Mouse (Mus musculus) urinary bladder, adult 2 months (tissue): ENCODE measurements around the gene Wdr11. TPM values are rescaled to one million over a fixed set of nuclear protein-coding genes. Genes with fewer than 3 reads are reported as not detected.
A peak's percentile ranks its signal among the peaks of the same experiment; 100 is the strongest.

Experiments
- DNase-seq: peaks from one replicate; pipeline ENCODE4 v3.0.0; 2022; ENCODE audit warnings: low spot score
- polyA plus RNA-seq: library from polyadenylated mRNA; depleted of rRNA; stranded (reverse); fragments of >200 nt; gene quantifications from 2 replicates; pipeline ENCODE4 v1.2.3, GENCODE M21; 2012; rRNA removed

Gene Wdr11
- polyA plus RNA-seq = 28.3 TPM in 2 replicates

DNA sequence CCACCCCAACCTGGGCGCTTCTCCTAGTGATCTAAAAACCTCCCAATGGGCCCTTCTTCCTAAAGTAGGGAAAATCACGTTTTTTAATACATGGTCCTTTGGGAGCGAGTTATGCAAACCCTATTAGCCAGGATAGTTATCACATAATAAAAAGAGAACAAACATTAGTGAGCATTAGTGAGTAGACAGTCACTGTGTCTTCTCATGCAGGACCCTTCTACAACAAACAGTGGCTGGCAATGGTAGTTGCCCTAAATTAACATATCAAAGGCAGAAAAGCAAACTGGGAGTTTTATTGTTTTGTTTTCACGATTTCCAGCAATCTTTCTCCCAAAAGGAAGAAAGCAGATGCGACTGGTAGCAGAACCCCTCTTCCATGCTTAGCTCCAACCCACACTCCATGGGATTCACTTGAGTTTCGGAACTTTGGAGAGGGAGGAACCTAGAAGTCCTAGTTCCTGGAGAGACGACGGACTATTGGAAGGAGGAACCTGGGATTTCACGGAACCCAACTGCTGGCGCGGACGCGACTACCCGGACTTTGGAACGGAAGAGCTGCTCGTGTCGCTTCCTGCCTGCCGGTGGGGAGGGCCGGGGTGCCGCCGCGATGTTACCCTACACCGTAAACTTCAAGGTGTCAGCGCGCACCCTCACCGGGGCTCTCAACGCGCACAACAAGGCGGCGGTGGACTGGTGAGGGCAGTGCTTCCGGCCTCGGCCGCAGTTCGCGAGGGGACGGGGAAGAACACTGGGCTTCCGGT is at the start of gene Wdr11:
Gene Wdr11, plus strand, starts transcription at position 493 of the 761 bp plus-strand sequence.
- peak; percentile 73 for DNase-seq

DNA sequence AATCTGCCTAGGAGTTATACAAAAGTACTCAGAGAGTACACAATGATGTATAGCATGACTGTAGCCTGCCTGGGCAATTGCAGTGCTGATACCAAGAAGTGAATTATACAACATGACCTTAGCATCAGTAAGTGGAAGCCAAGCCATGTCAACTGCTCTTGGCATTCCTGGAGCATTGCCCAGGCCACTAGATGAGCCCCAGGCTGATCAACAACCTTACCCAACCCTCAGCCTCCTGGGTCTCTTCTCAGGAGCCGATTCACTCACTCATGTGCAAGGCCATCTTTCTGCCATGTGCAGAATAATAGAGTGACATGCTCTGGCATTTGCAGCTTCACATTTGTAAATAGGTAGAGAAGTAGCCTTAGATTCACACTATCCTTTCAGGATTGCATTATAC is 24.1 kb upstream of the Wdr11 start:
- DNase-seq = no peak

DNA sequence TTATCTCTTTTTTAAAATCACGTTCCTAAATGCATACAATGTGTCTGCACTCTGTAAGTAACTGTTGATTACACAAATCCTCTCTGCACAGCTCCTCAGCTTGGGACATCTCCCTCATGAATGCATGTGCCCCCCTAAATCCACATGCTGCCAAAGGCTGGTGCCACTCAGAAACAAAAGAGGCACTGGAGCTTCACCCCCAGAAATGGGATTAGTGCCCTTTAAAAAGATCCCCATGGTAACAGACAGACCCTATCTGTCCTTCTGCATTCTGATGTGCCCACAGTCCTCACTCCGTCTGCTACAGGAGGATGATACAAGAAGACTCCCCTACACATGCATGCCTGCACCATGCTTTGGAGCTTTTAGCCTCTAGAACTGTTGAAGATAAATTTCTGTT is 23.3 kb upstream of the Wdr11 start:
- no peak for DNase-seq

DNA sequence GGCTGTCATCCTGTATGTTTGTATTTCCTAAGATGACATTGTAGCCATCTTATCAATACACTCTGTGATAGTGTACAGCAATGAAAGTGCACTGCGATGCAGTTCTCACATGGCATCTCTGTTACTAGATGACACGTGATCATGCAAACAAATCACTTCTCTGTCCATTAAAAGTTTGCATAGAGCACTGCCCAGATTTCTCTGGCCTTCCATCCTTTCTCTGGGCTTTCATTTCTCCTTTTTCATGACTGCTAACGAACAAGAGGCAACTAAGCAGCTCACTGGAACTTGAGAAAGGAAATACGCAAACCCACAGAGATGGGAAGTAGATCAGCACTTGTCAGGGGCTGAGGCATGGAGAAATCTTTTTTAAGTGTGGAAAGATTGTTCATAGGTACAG is 17.2 kb upstream of the Wdr11 start:
- DNase-seq = no peak

DNA sequence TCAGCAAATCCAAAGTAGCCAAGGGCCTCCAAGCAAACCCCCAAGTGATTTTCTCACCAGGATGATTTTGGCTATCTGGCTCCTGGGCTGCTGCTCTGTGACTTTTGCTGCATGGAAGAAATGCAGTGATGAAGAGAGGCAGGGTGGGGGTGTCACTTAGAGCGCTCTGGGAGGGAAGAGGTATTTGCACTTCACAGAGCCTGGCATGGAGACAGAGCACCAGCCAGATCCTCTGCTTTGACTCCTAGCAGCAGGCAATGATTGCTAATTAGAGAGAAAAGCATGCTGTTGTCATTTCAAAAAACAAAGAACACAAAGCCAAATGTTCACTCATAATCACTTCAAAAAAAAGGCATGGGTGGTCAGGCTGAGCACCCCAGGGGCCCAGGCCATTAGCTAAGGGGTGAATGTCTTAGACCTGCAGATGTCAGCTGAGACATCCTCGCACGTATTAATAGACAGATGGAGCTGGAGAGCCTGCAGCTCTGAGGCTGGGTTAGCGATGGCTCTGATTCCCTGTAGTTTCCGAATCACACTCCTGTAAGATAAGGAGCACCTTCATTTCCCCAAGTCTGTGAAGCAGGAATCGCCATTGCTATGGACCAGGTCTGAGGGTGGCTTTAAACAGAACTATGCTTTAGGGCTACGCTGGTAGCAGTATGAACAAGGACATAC is 16.4 kb upstream of the Wdr11 start:
- no peak for DNase-seq

DNA sequence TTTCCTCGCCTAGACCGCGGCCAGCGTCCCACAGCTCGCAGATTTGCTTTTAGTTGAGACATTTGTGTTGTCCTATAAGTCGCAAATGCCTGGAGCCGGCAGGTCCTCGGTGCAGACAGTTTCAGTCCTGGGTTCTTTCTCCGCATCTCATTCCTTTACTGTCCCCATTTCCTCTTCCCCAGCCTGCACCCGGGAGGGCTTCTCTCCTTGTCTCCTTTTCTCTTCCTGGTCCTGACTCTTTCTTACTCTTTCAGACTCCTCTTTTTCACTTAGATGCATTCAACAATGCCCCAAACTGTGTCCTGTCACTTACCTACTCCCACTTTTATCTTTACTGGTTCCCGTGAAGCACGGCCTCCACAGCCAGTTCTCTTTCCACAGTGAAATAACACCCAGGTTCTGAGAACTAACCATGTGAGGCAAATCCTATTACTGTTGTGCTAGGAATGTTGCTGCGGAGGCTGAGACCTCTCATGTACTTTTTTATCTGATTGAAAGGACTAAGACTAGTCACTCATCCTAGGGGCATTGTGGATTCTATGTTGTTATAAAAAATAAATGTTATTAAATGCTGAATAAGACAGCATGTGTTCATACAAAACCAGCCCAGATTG is 576 bp downstream of the Wdr11 start:
- no peak for DNase-seq

DNA sequence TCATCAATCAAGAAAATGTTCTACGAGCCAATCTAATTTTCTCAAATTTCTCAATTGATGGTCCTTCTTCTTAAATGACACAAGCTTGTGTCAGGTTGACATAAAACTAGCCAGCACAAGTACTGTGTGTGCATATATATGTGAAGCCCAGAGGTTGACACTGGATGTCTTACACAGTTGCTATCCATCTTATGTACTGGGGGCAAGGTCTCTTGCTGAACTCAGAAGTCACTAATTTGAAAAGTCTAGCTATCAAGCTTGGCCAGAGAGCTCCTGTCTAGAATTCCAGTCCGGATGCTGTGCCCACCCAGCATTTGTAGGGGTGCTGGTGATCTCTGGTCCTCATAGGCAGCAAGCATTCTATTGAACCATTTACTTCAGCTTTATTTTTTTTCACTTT is 5.5 kb downstream of the Wdr11 start:
- DNase-seq = no peak

DNA sequence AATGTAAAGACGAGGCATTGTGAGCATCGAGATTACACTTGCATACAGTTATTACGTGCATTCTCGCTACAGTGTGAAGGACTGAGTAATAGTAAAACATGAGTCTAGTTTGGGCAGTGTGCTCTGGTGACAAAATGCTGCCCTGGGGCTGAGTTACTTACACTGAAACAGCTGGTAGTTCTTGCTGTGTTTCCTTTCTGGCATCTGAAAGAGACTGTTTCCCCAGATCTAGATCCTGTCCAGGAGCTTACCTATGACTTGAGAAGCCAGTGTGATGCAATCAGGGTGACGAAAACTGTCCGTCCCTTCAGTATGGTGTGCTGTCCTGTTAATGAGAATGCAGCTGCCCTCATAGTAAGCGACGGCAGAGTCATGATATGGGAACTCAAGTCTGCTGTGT is 14.6 kb downstream of the Wdr11 start:
- DNase-seq = no peak

DNA sequence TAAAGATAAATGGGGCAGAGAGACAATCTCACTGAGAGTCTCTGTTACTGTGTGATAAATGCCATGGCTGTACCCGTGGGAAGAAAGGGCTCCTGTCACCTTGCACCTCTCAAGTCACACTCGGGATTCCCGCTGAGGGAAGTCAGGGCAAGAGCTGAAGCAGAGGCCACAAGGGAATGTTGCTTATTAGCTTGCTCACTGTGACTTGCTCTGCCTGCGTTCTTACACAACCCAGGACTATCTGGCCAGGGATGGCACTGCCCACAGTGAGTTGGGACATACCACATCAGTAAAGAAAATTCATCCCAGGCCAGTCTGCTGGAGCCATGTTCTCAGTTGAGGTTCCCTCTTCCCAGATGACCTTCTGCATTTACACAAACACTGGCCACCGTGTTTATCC is 29.5 kb downstream of the Wdr11 start:
- no peak for DNase-seq

DNA sequence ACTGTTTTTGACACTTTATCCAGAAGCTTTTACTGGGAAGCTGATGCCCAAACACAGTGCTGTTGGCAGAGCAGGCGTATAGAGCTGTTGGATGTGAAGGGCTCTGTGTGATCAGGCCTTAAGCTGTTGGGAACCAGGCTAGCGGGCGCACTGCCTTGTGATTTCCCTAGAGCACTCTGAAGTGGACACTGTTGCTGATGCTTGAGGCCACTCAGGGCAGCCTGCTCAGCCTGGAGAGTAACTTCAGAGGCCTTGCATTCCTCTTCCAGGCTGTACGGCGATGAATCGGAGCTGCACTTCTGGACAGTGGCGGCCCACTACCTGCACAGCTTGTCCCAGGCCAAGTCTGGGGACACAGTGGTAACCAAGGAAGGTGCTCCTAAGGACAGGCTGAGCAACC is 38.7 kb downstream of the Wdr11 start:
- DNase-seq = no peak

DNA sequence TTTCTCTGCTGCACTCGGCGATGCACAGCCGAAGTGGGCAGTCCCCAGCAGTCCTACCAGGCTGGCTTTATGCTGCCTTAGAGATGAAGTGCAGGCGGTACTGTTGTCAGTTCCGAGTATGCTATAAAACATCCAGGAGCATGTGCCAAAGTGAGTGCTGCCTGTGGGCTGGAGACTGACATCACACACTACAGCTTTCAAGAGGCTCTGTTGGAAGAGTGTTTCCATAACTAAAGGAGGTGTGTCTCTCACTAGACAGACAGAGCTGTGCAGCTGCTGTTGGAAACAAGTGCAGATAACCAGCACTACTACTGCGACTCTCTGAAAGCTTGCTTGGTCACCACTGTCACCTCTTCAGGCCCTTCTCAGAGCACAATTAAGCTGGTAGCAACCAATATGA is 39.8 kb downstream of the Wdr11 start:
- no peak for DNase-seq

DNA sequence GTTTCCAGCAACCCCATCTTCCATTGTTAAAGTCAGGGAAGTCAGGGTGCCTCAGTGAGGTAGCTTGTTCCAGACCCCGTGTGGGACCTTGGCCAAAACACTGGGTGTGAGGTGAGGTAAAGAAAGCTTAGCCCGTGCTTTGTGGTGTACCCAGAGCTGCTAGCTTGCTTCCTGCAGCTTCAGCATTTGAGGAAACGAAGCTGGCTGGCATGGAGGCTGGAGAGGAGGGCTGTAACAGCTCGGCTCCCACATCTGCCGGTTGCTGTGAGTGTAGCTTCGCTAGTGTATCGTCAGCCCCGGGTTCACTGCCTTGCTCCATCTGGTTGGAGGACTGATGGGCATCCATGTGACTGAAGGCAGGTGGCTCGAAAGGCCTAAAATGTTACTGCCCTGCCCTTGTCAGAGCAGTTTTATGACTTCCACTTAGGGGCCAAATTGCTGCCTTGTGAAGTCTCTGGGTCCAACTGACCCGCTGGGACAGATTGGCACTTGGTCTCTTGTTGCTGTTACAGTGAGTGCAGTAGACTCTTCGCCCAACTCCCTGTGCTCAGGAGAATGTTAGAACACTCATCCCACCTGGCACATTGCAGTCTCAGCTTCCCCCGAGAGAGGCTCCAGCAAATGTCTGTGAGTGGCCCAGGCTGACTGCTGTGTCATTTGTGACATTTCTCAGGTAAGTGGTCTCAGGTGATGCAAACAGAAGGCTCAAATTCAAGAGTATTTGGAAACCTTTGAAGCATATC is 44.4 kb downstream of the Wdr11 start:
- DNase-seq = no peak

DNA sequence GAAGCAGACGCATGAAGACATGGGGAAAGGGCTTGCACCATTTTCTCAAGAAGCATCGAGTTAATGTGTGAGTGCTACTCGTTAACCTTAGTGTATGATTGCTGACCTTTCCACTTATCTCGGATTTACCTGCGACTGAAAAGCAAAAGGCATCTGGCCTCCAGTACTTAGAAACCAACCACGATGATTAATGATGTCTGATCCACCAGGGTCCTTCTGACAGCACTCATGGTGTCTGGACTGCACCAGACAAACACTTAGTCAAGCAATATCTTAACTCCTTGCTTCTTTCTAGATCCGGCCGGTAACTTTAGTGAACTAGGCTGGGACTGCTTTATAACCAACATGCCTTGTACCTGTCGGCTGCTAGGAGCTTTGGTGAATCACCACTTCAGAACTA is 45.3 kb downstream of the Wdr11 start:
- DNase-seq = no peak

DNA sequence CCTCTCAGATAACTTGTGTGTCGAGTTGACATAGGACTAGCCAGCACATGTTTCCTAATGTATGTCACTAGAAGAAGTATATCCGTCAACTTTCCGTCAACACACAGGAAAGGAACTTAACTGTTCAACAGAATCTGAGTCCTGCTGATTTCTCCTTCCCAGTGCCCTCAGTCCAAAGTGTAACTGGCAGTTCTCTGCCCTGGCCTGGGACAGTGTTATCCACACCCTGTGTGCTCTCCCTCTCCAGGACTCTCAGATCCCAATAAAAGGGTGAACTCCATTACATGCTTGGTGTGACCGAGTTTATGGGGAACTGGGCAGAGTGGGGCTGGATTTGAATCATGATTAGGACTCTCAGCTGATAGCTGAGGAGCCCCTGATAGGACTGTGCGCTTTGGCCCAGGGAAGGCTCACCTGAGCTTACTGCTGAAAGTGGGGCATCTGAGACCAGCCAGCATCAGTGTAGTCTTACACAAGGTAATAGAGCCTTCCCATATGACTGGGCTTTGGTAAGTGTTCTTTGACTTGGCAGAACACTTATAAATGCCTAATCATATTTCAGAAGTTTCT is 46.3 kb downstream of the Wdr11 start:
- no peak for DNase-seq

DNA sequence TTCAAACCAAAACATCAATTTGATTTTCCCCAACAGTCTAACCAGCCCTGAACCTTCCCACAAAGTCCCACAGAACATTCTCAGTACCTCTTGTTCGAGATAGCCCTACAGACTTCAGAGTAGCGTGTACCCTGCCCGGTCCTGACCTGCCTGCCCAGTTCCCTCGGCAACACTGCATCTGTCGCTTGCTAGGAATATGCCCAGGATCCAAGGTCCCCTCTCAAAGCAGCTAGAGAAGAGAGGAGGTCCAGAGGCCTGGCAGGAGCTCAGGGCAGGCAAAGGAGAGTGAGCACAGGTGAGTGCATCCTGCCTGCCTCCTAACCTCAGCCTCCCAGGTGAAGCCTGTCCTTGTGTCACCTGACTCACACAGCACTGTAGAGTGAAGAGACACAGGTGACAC is 47.3 kb downstream of the Wdr11 start:
- no peak for DNase-seq

DNA sequence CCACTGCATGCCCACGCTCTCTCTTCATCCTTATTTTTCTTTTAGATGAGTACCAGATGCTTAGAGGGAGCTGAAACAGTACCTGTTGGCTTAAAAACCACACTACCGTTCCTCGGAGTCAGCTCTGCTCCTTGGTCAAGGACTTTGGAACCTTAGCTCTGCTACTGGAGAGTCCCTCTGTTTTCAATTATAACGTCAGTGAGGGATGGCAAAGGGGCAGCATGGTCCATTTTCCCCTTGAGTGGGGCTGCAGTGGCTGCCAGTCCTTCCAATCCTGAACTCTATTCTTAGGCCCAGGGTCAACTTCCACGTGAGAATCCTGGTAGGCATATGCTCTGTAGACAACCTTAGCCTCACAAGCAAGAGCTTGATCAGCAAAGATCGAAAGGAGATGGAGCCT is 48.2 kb downstream of the Wdr11 start:
- DNase-seq = no peak

DNA sequence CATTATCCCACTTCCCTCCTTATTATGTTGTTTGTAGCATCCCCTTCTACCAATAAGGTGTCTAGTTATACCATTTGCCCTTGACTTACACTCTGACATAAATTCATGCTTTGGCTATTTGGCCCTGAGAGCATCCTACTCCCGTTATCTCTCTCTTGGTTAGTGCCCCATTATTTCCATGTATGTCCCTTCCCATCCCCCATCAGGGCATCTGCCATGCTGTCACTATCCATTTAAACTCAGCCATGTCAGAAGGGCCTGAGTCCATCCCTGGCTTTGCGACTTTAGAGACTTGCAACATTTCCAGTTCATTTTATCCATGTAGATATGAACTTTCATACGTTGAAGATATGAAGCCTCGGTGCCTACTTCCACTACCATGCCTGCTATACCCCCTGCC is 51.6 kb downstream of the Wdr11 start:
- no peak for DNase-seq

DNA sequence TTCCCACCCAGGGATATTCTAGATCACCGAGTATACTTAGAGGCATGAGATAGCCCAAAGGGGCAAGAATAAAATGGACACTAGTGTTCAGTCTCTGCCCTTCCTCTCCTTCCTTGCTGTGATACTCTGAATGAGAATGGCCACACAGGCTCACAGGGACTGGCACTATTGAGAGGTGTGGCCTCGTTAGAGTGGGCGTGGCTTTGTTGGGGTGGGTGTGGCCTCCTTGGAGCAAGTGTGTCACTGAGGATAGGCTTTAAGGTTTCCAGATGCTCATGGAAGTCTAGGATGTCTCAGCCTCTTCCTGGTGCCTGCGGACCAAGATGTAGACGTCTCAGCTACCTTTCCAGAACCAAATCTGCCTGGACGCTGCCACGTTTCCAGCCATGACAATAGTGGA is 56.1 kb downstream of the Wdr11 start:
- no peak for DNase-seq

DNA sequence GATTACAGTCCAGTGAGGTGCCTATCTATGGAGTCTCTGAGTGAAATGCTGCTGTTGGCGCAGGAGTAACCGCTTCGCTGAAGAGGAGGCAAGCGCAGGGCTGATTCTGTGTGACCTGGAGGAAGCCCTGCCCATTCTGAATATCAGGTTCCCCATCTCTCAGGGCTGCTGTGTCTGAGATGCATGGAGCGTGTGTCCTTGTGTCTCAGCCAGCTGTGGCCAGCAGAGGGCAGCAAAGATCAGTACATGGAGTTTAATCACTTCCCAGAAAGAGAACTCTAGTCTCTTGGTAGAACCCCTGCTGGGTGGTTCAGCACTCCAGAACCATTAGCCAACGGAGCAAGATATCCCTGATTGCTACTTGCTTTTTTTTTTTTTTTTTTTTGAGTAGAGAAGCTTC is 57.3 kb downstream of the Wdr11 start:
- DNase-seq = peak; percentile 71

DNA sequence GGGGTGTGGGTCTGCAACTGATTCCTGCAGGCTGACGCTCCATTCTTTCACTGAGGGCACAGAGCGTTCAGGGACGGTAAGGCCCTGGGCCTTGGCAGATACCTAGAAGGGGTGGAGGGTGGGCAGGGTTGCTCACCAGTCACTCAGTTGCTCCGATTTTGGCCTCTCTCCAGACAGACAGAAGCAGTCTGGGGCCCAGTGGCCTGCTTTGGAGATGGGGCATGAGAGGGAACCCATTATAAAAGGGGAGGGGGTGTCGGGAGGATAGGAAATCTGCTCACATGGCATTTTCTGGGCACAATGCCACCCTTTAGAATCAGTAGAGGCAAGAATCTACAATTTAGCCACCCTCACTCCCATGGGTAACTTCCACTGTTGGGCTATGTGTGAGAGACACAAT is 59.1 kb downstream of the Wdr11 start:
- DNase-seq = no peak

DNA sequence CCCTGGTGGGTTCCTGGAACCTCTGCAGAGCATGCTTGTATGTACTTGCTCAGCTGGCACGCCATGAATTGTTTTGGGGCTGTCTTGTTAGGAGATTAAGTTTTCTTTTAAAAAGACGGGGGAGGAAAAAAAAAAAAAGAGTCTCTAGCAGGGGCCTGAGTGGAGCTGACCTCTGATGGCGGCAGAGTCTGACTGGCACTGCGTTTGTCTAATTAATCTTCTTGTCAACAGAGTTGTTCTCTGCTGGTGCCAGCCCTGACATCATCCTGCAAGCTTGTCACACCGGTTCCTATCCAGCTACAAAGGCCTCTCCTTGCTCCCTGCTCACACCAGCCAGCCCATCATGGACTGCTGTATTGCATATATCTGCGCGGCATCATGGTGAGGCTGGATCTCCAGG is 60.1 kb downstream of the Wdr11 start:
- DNase-seq = peak; percentile 32

DNA sequence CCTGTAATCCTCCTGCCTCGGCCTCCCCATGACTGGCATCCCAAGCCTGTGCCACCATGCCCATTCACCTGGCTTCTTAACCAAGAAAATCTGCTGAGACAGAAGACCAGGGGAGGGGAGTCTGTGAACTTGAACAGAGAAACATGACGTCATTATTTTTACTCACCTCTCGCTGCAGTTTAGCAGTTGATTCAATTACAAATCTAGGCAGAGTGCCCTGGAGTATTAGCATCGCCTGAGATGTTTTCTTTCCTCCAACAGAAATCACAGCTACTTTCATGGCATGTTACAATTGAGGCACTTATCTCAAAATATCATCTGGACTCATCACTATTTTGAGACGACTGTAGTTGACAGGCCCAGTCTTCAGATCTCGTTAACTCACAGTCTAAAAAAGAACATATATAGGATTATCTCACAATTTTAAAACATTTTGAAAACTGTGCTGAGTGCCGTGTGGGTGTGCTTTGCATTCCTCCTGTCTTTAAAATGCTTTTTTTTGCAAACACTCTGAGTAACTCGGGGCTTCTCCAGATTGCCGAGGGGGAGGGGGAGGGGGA is 61.3 kb downstream of the Wdr11 start:
- no peak for DNase-seq
